Mouse (Mus musculus) erythroblast, embryonic 14.5 days (primary cell): ENCODE results near the gene Rita1.

Experiments
- GATA1 ChIP-seq: IDR thresholded peaks from 2 replicates; pipeline ENCODE4 v1.6.1; 2012; ENCODE audit warnings: low read length, inconsistent platforms, mixed read lengths
- TAL1 ChIP-seq: IDR thresholded peaks from 3 replicates; pipeline ENCODE4 v1.6.1; 2012; ENCODE audit warnings: low read length, inconsistent platforms, mixed read lengths

DNA sequence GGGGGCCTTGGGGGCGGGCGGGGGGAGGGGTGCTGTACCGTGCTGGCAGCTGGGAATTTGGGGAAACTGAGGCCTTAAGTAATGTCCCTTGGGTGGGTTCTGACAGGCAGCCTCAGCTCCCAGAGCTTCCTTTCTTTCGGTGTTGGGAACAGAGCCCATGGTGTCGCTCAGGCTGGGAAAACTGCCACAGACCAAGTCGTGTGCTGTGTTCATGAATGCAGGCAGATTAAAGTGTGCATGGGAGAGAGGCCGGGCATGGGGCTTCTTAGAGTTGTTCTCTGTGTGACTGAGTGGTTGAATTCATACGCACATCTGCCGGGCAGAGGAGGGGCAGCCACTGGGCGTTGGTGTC is 9.4 kb upstream of the Rita1 start:
- TF ChIP-seq TAL1: no peak
- TF ChIP-seq GATA1: no peak
